Mouse (Mus musculus): ENCODE data around the gene Hamp. TPM values are rescaled to one million over a fixed set of nuclear protein-coding genes. Genes with fewer than 3 reads are reported as not detected.
"Not testable (repeated sequence)": the region's sequence is repeated elsewhere in the genome, so short reads cannot be mapped to it uniquely, and the experiment has no call there.

The Hamp gene
- polyA plus RNA-seq, 2 experiments: 17.2 to 29.7 TPM

GRCm38 (mm10) chr7:30940070-30940469 lies 3.8 kb downstream of the Hamp start:
- not testable (repeated sequence) for H3K9ac ChIP-seq (replicated peaks); H3K4me1 ChIP-seq (replicated peaks; ENCODE audit: control insufficient read depth in 2 of 2, insufficient read depth in 2 of 2, low read length in 1 of 2); H3K27me3 ChIP-seq (ENCODE audit: control insufficient read depth, insufficient read depth, low read length); H3K4me2 ChIP-seq (ENCODE audit: low read depth); DNase-seq (ENCODE audit: low read depth in 3 of 3, low spot score in 3 of 3); H3K4me3 ChIP-seq (ENCODE audit: insufficient read depth in 1 of 2, low read depth in 2 of 2, low read length in 2 of 2); H3K36me3 ChIP-seq (replicated peaks; ENCODE audit: control insufficient read depth, insufficient read depth, low read depth); H3K9me3 ChIP-seq (ENCODE audit: control insufficient read depth, low read length); ATAC-seq (ENCODE audit: insufficient read depth); H3K27ac ChIP-seq
- WGBS (ENCODE audit: insufficient replicate concordance): 56% methylated on average over 1 of the region's 1 CpGs

- H3K27me3 ChIP-seq (ENCODE audit: control insufficient read depth, insufficient read depth, low read length); H3K9me3 ChIP-seq (ENCODE audit: control insufficient read depth, low read length); ATAC-seq (ENCODE audit: insufficient read depth); H3K9ac ChIP-seq (replicated peaks); H3K4me2 ChIP-seq (ENCODE audit: low read depth); DNase-seq (ENCODE audit: low read depth in 3 of 3, low spot score in 3 of 3); H3K4me1 ChIP-seq (replicated peaks; ENCODE audit: control insufficient read depth in 2 of 2, insufficient read depth in 2 of 2, low read length in 1 of 2); H3K27ac ChIP-seq; H3K4me3 ChIP-seq (ENCODE audit: insufficient read depth in 1 of 2, low read depth in 2 of 2, low read length in 2 of 2); H3K36me3 ChIP-seq (replicated peaks; ENCODE audit: control insufficient read depth, insufficient read depth, low read depth): not testable (repeated sequence)
- 47% methylated on average over 6 of the region's 6 CpGs for whole genome bisulfite sequencing (ENCODE audit: insufficient replicate concordance)
Measured at GRCm38 (mm10) chr7:30935422-30936099, 8.3 kb downstream of the Hamp start.

- not testable (repeated sequence) for ATAC-seq (ENCODE audit: insufficient read depth); H3K36me3 ChIP-seq (replicated peaks; ENCODE audit: control insufficient read depth, insufficient read depth, low read depth); H3K9me3 ChIP-seq (ENCODE audit: control insufficient read depth, low read length); H3K4me1 ChIP-seq (replicated peaks; ENCODE audit: control insufficient read depth in 2 of 2, insufficient read depth in 2 of 2, low read length in 1 of 2); DNase-seq (ENCODE audit: low read depth in 3 of 3, low spot score in 3 of 3); H3K27me3 ChIP-seq (ENCODE audit: control insufficient read depth, insufficient read depth, low read length); H3K4me3 ChIP-seq (ENCODE audit: insufficient read depth in 1 of 2, low read depth in 2 of 2, low read length in 2 of 2); H3K9ac ChIP-seq (replicated peaks); H3K4me2 ChIP-seq (ENCODE audit: low read depth); H3K27ac ChIP-seq
- WGBS (ENCODE audit: insufficient replicate concordance): 39% methylated on average over 2 of the region's 2 CpGs
Measured at GRCm38 (mm10) chr7:30924581-30924980, 19.3 kb downstream of the Hamp start, which contains the start of gene Hamp2. Gene Hamp2, minus strand, starts transcription at chr7:30924681.

- H3K4me2 ChIP-seq (ENCODE audit: low read depth): no peak overlapping the region
- H3K4me3 ChIP-seq (ENCODE audit: insufficient read depth in 1 of 2, low read depth in 2 of 2, low read length in 2 of 2): no peak overlapping the region
- H3K4me1 ChIP-seq (replicated peaks; ENCODE audit: control insufficient read depth in 2 of 2, insufficient read depth in 2 of 2, low read length in 1 of 2): no peaks in the 10 kb centered on the region
- no peaks in the 10 kb centered on the region for H3K36me3 ChIP-seq (replicated peaks; ENCODE audit: control insufficient read depth, insufficient read depth, low read depth)
- no peaks in the 10 kb centered on the region for H3K27me3 ChIP-seq (ENCODE audit: control insufficient read depth, insufficient read depth, low read length)
- H3K27ac ChIP-seq: no peak overlapping the region
- H3K9ac ChIP-seq (replicated peaks): no peak overlapping the region
- no peaks in the 10 kb centered on the region for H3K9me3 ChIP-seq (ENCODE audit: control insufficient read depth, low read length)
- 34% methylated on average over 3 of the region's 3 CpGs for WGBS (ENCODE audit: insufficient replicate concordance)
- DNase-seq (ENCODE audit: low read depth in 3 of 3, low spot score in 3 of 3): no peak
- ATAC-seq (ENCODE audit: insufficient read depth): no peak
- TF ChIP-seq EP300 (IDR thresholded peaks at IDR 0.05; ENCODE audit: low read depth) (no peak), CTCF (IDR thresholded peaks at IDR 0.05; ENCODE audit: low read depth) (no peak)
Measured at GRCm38 (mm10) chr7:30924071-30924470, 19.8 kb downstream of the Hamp start.

GRCm38 (mm10) chr7:30922490-30922889 lies 21.3 kb downstream of the Hamp start:
- not testable (repeated sequence) for H3K27ac ChIP-seq; H3K9me3 ChIP-seq (ENCODE audit: control insufficient read depth, low read length); H3K4me3 ChIP-seq (ENCODE audit: insufficient read depth in 1 of 2, low read depth in 2 of 2, low read length in 2 of 2); H3K4me2 ChIP-seq (ENCODE audit: low read depth); ATAC-seq (ENCODE audit: insufficient read depth); DNase-seq (ENCODE audit: low read depth in 3 of 3, low spot score in 3 of 3); H3K36me3 ChIP-seq (replicated peaks; ENCODE audit: control insufficient read depth, insufficient read depth, low read depth); H3K4me1 ChIP-seq (replicated peaks; ENCODE audit: control insufficient read depth in 2 of 2, insufficient read depth in 2 of 2, low read length in 1 of 2); H3K9ac ChIP-seq (replicated peaks); H3K27me3 ChIP-seq (ENCODE audit: control insufficient read depth, insufficient read depth, low read length)
- WGBS (ENCODE audit: insufficient replicate concordance): 25% methylated on average over 3 of the region's 3 CpGs
